Mouse (Mus musculus): ENCODE measurements around the gene Fxyd5. TPM values are rescaled to one million over a fixed set of nuclear protein-coding genes. Genes with fewer than 3 reads are reported as not detected.
A peak's percentile ranks its signal among the peaks of the same experiment; 100 is the strongest.

Gene Fxyd5
- total RNA-seq, 2 experiments from 2014 or later = 12.6 to 14.3 TPM

DNA sequence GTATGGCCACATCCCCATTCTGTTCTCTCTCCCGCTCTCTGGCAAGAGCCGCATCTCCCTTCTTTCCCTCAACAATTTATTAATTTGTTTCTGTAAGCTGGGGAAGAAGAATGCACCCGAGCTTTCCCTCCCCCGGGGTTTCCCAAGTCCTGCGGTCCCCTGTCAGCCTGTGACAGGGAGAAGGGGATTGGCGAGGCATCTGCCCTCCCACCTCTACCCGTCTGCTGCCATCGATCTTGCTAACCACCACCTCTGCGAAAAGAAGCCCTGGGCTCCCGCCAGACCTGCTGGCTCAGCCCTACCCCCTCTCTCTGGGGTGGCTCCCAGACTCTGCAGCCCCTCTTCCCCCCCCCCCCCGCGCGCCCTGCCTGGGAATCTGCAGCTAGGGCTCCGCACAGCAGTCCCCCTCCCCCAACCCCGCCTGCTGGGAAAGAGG lies 7.6 kb upstream of the Fxyd5 start:
- intact Hi-C loops (cut with DNase I; ENCODE audit: low total_unique reads) = no loop called here
- no peak for DNase-seq

- DNase-seq = no peak
- intact Hi-C loops (cut with DNase I; ENCODE audit: low total_unique reads) = no loop called here
Observed at GRCm38 (mm10) chr7:31049135-31049845, 7.0 kb upstream of the Fxyd5 start.

DNA sequence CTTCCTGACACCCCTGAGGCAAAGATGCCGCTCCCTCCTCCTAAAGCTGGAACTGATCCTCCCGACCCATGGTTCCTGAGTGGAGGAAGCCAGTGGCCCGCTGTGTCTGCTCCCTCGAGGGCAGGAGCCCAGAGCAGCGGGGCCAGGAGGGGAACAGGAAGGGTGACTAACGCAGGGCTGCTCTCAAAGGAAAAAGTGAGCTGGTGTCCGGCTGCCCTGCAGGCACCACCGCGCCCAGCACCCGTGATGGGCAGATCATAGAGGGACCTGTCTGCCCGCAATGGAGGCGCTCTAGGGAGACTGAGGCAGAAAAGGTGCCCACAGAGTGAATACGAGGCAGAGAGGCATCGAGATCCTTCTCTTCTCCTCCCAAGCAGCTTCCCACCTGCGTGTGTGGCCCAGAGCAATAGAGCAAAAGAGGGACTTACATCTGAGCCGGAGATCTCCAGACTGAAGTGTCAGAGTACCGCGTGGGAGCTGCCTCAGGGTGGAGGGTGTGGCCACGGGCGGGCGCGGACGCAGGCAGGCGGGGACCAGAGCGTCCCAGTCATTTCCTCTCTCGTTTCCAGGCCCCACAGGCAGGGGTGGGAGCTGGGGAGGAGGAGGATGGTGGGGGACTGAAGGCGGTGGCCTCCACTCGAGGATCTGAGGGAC lies 492 bp downstream of the Fxyd5 start:
- peak; percentile 67 for DNase-seq
- intact Hi-C loops (cut with DNase I; ENCODE audit: low total_unique reads) = no loop called here

- intact Hi-C loops (cut with DNase I; ENCODE audit: low total_unique reads) = no loop called here
- DNase-seq = no peak
Observed at GRCm38 (mm10) chr7:31041023-31041407, 1.3 kb downstream of the Fxyd5 start.

- intact Hi-C loops (cut with DNase I; ENCODE audit: low total_unique reads) = no loop called here
- DNase-seq = no peak
Observed at GRCm38 (mm10) chr7:31040281-31041022, 1.8 kb downstream of the Fxyd5 start.

- no peak for DNase-seq
- intact Hi-C loops (cut with DNase I; ENCODE audit: low total_unique reads) = no loop called here
Observed at GRCm38 (mm10) chr7:31039011-31039410, 3.3 kb downstream of the Fxyd5 start.

DNA sequence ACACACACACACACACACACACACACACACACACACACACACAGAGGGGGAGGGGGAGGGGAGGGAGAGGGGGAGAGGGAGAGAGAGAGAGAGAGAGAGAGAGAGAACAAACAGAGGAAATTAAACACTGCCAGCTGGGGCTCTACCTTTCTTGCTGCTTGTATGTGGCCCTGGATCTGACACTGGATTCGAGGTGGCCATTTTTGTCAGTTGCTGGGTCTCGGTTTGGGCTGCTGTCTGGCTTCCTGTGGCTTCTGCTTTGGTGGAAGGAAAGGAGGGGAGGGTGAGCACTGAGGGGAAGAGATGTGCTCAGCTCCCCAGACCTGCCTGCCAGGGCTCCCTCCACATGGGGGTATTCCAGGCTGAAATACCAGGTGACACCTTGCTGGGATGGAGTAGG lies 4.6 kb downstream of the Fxyd5 start:
- intact Hi-C loops (cut with DNase I; ENCODE audit: low total_unique reads) = no loop called here

DNA sequence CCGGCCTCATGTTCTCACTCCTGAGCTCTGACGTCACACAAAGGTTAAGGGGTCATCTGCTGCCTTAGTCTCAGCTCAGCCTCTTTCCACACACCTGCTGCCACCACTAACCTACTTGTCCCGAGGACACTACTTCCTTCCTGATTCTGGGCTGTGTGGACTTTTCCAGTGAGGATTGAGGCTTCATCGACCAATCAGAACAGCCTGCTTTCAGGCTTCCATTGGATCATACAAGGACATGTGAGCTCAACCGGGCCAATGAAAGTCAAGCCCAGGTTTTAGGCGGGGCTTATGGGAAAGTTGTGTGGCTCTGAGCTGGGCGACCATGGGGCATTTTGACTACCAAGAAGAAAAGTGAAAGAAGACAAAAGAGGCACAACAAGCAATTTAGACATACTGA lies 5.4 kb downstream of the Fxyd5 start:
- no peak for DNase-seq
- intact Hi-C loops (cut with DNase I; ENCODE audit: low total_unique reads) = no loop called here

More for the DNA sequence above, 4.6 kb downstream of the Fxyd5 start:
- DNase-seq = no peak

- intact Hi-C loops (cut with DNase I; ENCODE audit: low total_unique reads) = no loop called here
- no peak for DNase-seq
Observed at GRCm38 (mm10) chr7:31035291-31035690, 7.0 kb downstream of the Fxyd5 start.

DNA sequence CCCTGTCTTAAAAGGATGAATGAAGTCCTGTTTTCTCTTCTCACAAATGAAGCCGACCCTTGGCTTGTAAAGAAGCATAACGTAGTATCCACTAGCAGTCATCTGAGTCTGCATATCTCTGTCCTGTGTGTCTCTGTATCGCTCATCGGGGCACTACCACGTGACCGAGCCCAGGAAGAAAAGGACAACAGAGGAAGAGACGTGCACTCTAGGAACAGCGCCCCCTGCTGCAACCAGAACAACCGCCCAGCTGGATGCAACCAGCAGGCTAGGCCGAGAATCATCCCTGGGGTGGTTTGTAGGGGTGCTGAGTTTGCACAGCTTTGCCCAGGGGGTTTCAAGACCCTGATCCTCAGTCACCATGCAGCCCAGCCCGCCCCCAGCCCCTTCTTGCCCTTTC lies 7.5 kb downstream of the Fxyd5 start:
- no peak for DNase-seq
- intact Hi-C loops (cut with DNase I; ENCODE audit: low total_unique reads) = no loop called here

DNA sequence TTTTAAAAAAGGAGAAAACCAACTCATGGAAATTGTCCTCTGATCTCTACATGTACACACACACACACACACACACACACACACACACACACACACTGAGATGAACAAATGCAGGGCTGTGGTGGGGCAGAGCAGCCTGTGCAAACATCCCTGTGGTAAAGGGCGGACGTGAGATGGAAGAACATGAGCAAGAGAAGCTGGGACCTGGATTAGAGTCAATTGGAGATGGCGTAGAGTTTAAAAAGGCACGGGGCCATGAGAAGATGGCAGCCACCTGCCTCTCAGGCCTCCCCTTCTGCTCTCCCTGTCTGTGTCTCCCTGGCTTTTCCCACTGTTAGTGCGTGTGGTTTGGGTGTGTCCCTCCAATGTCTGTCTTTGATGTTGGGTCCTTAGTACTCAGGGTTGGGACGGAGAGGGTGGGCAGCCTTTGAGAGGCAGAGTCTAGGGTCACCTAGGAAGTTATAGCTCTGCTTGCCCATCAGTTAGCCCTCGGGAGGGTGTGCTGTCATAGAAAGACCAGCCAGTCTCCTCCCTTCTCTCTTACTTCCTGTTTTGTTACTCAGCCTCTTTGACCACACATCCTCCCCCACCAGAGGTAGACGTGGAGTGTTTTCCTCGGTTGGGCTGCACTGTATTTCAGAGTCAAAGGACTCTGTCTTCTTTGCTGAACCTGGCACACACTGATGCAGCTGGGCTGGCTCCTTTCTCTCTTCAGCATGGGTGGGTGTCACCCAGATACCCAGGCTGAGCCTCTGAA lies 8.7 kb downstream of the Fxyd5 start:
- intact Hi-C loops (cut with DNase I; ENCODE audit: low total_unique reads) = no loop called here
- DNase-seq = no peak

DNA sequence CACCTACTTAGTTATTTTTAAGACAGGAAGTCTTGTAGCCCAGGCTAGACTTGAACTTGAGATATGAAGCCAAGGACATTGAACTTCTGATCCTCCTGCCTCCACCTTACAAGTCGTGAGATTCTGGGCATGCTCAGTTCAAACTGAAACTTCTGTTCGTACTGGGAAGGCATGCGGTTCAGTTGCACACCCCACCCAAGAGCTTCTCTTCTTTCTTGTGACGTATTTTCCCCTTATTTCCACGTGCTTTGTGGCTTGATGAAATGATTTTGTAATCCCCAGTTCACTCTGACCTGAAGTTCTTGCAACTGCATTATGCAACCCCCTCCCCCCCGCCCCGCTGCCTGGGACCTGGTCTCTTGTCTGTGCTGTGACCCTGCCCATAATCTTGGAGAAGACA lies 10.6 kb downstream of the Fxyd5 start:
- intact Hi-C loops (cut with DNase I; ENCODE audit: low total_unique reads) = no loop called here
- DNase-seq = no peak

- DNase-seq = no peak
- intact Hi-C loops (cut with DNase I; ENCODE audit: low total_unique reads) = no loop called here
Observed at GRCm38 (mm10) chr7:31030717-31031116, 11.6 kb downstream of the Fxyd5 start.

DNA sequence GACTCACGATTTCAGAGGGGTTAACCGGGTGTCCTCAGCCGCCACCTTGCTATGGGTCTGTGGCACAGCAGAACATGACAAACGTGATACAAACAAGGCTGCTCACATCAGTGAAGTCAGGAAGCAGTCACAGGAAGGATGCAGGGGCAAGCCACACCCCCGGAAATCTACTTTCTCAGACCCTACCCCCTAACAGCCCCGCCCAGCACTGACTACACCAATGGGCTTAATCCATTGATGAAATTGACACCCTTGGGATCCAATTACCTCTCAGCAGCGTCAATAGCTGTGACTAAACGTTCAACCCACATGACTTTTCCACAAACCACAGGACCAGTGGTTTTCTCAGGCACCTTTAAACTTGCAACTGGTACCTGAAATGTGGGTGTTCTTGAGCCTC lies 13.7 kb downstream of the Fxyd5 start:
- intact Hi-C loops (cut with DNase I; ENCODE audit: low total_unique reads) = no loop called here
- DNase-seq = no peak

DNA sequence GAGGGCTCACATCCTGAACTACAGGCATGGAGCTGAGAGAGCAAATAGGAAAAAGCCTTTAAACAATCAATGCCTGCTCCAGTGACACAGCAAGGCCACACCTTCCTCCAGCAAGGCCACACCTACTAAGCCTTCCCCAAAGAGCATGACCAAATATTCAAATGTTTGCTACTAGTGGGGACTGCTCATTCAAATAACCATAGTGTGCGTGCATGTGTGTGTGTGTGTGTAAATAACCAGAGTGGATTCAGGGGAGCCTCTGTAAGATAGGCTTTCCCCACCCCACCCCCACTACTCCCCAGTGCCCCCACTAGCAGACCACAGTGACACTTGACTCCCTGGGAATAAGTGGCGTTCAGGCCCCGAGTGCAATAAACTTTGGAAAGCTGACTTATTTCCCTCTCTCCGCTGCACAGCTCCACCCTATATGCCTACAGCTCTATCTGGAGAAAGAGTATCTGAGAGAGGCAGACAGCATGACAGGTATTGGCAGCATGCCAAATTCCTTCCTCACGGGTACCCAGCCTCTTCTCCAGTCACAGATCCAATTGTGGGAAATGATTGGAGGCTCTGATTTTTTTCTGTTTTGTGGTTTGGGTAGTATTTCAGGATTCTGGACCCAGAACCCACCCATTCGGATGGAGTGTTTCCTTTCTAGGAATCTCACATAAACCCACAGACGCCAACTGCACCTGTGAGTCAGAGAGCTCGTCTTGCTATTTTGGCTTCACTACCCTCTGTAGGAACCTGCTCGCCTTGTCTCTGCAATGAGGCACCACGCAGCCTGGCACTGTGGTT lies 25.0 kb downstream of the Fxyd5 start:
- no peak for DNase-seq
- intact Hi-C loops (cut with DNase I; ENCODE audit: low total_unique reads) = no loop called here

GRCm38 (mm10) chr7:31012971-31013370 lies 29.3 kb downstream of the Fxyd5 start:
- intact Hi-C loops (cut with DNase I; ENCODE audit: low total_unique reads) = no loop called here
- no peak for DNase-seq

- intact Hi-C loops (cut with DNase I; ENCODE audit: low total_unique reads) = no loop called here
- peak; percentile 35 for DNase-seq
Observed at GRCm38 (mm10) chr7:31008889-31009288, 33.4 kb downstream of the Fxyd5 start.

DNA sequence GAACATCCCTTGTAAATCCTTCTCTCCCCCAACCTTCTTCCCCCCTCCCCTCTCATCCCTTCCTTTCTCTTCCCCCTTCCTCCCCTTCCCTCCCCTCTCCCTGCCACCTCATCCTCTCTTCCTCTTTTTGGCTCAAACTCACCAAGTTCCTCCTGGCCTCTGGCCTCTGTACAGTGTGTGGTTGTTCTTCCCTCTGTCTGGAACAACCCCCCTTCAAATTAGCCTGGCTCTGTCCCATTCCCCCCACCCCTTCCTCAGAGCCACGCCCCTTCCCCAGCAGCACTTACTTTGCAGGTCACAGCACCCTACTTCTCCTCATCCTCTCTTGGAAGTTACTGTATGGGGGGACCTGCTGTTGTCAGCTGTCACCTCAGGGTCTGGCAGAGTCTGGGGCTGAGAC lies 34.1 kb downstream of the Fxyd5 start:
- no peak for DNase-seq
- intact Hi-C loops (cut with DNase I; ENCODE audit: low total_unique reads) = no loop called here

DNA sequence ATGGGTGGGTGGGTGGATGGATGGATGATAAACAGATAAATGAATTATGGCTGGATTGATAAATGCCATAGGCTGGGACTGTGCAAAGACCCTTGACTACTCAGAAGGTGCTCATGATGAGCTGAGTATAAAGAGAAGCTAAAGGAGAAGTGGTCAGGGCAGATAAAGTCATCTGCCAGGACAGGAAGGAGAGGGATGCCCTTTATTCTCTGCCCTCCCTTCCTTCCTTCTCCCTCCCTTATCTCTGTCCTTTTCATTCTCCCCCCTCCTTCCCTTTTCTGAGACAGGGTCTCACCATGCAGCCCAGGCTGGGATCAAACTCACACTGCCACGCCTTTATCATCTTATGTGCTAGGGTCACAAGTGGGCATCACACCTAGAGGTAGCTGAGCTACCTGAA lies 34.5 kb downstream of the Fxyd5 start:
- intact Hi-C loops (cut with DNase I; ENCODE audit: low total_unique reads) = no loop called here

More for the DNA sequence above, 34.5 kb downstream of the Fxyd5 start:
- DNase-seq = no peak

Data from gastrocnemius, postnatal 14 days (tissue).